Mouse (Mus musculus): ENCODE measurements around the gene Ublcp1.
"Not testable (repeated sequence)": the region's sequence is repeated elsewhere in the genome, so short reads cannot be mapped to it uniquely, and the experiment has no call there.

The Ublcp1 gene

DNA sequence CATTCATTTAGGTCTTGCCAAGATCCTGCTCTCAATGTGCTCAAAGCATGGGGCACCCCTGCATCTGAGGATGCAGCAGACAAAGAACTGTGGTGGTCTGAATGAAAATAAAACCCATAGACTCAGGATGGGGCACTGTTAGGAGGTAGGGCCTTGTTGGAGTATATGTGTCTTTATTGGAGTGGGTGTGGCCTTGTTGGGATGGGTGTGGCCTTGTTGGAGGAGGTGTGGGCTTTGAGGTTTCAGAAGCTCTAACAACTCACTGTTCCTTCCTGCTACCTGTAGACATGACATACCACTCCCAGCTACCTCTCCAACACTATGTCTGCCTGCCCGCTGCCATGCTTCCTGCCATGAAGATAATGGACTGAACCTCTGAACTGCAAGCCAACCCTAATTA is 18.8 kb upstream of the Ublcp1 start:
- no peak for DNase-seq (ENCODE audit: low spot score)

DNA sequence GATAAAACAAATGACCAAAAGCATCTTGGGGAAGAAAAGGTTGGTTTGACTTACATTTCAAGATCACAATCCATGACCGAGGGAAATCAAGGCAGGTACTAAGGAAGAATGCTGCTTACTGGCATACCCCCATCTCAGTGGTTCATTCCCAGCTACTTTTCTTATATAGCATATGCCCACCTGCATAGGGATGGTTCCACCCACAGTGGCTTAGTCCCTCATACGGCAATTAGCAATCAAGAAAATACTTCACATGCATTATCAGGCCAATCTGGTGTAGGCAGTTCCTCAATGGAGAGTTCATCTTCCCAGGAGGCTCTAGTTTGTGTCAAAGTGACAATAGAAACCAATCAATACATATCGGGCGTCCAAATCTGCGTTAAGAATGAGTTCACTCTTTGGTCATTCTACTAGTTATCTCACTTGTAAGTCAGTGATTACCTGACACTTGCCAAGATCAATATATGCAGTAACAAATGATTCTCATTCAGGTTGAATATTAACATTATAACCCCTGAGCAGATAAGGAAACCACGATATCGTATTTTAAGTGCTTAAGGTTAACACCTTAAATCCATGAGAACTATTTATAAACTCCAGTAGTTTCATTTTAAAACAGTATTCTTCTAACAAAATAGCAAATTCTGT is 14.9 kb upstream of the Ublcp1 start:
- no peak for DNase-seq (ENCODE audit: low spot score)

DNA sequence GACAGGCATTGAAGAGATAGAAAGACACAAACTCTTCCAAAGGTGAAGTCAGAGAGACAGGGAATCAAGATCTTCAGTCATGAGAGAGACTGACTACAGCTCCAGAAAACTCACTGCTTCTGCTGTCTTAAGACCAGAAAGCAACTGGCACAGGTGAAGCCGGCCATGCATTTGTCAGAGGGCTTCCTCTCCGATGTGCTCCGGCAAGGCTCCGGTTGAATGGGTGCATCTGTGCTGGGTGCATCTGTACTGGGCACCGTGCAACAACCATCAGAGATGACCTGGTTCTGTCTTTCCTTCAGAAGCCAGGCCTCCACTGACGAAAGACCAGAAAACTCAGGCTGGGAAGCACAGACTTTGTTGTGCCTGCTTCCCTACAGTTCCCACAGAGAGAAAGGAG is 9.9 kb upstream of the Ublcp1 start:
- DNase-seq (ENCODE audit: low spot score): no peak

DNA sequence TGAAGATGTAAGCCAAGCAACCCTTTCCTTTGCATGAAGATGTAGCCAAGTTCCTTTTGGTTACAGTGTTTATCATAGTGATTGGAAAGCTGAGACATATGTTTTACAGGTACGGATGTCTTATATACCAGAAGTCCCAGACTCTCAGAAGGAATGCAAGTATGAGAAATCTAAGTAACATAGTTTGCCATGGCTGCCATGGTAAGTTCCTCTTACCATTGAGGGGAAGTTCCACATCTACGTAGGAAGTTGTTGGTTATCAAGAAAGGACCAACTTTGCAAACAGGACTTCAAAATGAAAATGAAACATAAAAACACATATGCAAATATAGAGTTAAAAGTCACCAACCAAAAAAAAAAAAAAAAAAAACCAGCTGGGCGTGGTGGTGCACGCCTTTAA is 8.1 kb upstream of the Ublcp1 start:
- no peak for DNase-seq (ENCODE audit: low spot score)

DNA sequence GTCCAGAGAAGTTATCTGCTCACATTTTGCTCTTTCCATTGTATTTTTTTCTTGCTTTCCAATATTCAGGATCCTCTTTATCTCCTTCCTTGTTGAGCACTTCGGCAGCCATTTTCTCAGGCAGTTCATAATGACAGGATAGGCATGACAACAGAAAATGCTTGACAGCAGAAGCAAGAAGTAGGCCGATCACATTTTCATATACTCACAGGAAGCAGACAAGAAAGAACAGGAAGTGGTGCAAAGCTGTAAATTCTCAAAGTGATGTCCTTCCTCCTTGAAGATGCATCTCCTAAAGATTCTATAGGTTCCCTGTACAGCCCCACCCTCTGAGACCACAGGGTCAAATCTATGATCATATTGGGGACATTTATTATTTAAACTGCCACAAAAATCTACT is 6.1 kb upstream of the Ublcp1 start:
- DNase-seq (ENCODE audit: low spot score): no peak

DNA sequence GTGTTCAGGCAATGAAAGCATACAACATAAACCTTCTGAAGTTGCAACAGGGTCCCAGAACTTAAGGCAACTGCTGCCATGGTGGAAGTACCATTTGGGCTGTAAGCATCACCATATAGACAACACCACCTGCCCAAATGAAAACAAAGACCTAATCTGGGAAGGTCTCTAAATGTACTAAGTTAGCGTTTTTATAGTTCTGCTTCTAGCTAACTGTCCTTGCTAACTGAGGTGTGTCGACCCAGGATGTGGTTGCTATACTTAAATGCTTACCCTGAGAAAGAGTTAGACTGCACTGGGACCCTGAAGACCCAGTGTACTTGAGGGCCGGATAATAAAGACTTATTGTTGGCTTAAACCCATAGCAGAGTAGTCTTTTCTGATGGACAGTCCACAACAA is 5.2 kb upstream of the Ublcp1 start:
- no peak for DNase-seq (ENCODE audit: low spot score)

DNA sequence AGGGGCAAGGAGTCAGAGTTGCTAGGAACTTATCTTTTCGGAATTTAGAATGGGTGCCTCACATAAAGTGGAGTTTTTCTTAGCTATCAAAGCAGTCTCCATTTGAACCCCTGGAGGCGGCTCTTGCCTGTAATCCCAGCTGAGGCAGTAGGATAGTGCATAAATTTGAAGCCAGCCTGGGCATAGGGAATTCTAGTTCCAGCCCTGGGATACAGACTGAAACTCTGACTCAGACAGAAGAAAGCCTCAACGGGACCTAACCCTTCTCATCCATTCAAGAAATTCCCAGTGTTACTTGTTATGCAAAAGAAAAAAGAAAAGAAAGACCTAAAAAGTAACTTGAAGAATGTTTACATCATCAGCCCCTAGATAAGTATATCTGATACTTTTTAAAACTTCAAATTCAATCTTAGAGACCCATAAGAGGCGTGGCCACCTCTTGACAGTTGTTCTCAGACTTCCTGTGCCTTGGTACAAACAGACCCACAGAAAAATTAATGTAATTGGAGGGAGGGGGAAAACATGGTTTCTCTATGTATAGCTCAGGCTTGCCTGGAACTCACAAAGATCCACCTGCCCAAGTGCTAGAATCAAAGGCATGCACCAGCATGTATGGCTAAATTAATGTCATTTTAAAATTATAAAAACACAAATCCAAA is 1.2 kb upstream of the Ublcp1 start:
- peak; percentile 30 for DNase-seq (ENCODE audit: low spot score)

DNA sequence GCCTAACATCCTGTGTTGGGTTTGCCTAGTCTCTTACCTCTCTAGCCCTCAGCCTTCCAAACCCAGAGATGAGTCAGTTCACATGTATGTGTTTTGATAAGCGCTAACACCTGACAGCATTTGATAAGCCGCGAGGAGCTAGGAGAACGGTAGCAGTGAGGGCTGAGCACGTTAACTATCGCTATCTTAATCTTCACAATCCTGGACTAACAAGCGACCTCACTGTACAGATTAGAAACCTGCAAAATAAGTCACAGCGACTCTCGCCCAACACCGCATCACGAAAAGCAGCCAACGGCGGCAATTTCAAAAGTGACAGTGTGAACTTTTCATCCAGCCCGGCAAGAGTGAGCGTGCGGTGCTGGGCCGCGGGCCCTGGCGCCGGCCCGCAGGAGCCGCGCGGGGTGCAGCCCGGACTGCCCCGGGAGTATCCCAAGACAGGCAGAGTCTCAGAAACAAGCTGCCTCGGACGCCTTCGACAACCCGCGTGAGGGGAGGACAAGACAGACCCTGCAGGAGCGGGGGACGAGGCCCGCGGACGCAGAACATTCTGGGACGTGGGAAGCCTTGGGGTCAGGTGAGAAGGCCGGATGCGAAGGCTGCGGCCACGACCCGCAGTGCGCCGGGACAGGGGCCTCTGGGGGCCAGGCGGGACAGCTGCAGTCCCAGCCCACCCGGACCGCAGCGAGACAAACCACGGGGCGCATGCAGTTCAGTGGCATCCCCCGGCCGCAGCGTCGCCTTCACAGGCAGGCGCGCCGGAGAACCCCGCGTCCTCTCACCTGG is 459 bp downstream of the Ublcp1 start:
- DNase-seq (ENCODE audit: low spot score): peak; percentile 23

DNA sequence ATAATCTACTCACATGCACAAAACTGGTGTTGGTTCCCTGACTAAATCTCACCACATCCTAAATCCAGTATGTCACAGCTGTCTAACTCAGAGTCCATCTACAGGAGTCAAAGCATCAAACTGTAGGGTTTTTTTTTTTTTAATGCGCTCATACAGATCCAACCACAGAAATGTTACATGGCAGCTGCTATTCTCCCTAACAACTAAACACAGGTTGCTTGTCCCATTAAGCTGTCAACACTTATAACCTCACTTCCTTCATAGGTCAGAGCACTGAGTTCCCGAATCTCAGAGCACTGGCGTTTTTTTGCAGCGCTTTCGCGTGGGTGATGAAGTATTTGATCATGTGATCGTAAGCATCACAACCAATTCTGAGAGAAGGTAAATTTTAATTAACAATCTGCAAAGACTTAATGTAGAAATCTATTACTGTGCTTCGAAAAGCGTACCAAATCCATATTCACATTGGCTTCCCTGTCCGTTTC is 1.9 kb downstream of the Ublcp1 start:
- no peak for DNase-seq (ENCODE audit: low spot score)

DNA sequence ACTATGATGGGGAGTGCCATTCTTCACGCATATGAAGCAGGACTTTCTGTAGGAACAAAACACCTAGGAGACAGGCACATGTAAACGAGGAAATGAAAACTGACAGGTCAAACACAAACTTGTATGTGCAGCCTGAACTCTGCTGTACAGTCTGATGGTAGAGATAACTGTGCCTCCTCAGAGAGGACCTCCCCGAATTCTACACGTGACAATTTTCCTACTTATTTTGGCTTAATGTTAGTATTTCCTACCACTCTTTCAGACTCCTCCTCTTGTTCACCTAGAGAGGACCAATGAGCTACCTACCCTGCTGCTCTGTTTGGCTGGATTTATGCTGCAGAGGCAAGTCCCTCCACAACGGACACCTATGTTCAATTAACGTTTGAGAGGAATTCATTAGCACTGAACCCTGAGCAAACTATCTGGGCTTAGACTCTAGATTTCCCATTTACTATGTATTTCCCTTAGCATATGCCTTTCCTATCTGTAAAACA is 3.3 kb downstream of the Ublcp1 start:
- DNase-seq (ENCODE audit: low spot score): no peak

DNA sequence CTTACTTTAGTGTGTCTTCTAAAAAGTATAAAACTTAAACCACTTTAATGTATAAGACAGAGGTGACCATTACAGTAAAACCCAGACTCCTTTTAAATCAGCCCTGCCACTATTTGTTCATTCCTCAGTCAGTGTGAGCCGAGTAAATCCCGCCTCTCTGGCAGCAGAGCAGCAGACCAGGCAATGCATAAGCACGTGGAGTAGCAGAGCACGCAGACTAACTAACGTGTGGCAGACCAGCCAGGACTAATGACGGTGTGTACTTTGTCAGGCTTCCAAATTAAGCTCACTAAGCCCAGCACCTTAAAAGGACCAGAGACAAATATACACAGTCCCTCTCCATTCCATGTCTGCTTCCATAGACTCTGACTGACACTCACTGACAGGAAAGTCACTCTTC is 8.8 kb downstream of the Ublcp1 start:
- DNase-seq (ENCODE audit: low spot score): no peak

DNA sequence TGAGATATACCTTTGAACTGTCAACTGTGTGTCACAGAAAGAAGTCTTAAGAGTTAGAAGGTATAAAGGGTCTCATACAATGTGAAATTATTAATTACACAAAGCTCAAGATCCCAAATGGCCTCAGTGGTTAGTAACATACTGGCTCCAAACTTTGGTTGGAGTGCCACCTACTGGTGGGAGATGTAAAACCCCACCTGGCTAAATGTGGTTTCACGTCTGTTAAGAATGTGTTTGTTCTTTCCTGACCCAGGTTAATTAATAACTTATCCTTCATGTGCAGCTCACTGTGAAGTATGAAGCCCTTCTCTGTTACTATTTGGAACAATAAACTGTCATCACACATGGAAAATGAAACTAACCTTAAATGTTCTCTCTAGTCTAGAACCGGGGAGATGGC is 16.9 kb downstream of the Ublcp1 start:
- peak; percentile 71 for DNase-seq (ENCODE audit: low spot score)

DNA sequence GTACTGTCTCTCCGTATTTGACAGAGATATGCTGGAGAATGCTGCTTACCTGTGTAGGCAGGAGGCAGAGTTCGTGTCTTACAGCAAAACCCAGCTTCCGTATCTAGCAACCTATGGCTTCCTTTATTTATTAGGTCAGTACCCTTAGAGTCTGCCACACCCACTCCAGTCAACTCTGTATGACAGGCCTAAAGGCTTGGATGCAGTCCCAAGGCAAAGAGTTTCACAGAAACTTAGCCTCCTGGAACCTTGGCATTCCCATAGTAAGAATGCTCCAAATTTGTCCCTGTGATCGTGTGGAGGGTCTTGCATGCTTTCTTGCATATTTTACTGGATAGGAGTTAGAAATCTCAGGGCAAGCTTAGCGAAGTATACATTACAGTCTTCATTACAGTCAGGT is 18.3 kb downstream of the Ublcp1 start:
- DNase-seq (ENCODE audit: low spot score): not testable (repeated sequence)

DNA sequence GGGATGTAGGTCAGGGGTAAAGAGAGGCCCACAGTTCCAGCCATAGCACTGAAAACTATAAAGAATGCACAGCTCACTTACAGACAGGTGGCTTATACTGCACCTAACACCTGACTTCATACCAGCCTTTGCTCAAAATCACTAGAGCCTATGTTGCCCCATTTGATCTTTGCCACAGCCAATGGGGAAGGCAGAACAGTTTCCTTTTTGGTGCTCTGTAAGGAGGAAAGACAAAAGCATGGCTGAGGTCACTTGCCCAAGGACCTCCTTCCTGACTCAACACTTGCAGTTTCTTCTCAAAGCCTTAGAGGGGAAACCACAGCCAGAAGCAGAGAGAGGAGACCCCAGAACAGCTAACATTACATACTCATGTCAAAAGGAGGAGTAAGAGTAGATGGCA is 19.3 kb downstream of the Ublcp1 start:
- no peak for DNase-seq (ENCODE audit: low spot score)

DNA sequence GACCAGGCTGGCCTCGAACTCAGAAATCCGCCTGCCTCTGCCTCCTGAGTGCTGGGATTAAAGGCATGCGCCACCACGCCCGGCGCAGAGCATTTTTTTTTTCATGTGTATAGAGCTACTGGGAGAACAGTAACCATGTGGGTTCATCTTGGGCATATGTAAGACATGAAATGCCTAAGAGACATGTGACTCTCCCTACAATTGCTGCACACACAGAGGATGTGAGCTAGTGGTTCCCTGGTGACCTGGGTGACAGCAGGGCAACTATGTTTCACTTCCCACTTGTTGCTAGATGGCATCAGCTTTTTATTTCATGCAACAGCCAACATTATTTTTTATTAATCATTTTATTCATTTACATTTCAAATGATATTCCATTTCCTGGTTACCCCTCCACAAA is 32.5 kb downstream of the Ublcp1 start:
- DNase-seq (ENCODE audit: low spot score): no peak

DNA sequence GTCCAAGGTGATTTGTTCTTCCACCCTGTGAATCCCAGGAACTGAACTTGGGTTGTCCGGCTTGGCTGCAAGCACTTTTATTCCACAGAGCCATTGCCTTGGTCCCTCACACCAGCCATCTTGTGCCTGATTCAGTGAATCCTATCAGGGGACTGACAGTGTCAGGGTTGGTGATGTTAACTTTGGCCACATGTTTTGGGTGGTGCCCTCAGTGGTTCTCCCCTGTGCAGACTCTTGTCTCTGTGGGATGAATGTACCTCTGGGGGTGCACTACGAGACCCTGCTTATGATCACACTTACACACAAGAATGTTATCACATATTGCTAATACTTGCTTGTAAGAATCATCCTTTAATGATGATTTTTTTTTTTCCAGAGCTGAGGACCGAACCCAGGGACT is 40.3 kb downstream of the Ublcp1 start:
- no peak for DNase-seq (ENCODE audit: low spot score)

DNA sequence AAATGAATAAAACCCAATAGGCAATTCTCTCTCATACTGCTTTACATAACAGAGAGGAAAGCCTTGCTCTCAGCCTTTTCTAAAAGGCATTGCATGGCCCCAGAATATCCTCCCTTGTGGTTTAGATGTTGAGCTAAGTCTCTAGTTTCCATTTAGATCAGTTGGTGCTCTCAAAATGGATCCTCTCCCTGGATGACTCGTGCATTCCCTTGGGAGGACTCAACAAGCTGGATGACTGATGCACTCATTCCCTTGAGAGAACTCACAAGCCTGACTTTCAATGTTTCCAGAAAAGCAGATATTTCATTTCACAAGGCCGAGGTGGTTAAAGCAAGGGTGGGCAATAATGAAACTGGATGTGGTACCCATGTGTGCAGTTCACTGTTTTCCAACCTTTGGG is 42.3 kb downstream of the Ublcp1 start:
- DNase-seq (ENCODE audit: low spot score): no peak

DNA sequence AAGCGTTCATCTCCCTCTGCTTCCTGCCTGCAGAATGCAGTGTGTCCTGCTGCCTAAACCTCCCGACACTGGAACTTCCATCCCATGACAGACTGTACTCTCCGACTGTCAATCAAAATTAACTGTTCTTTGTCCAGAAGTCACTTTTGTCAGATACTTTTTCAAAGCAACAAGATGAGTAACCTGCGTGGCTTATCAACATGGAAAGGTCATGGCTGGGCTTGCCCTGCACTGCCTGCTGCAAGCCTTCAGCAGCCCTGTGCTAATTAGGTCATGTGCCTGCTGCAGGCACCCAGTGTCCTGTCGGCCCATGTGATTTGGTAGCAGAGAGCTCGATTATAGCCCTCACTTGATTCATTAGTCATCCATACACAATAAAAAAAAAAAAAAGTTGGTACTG is 44.7 kb downstream of the Ublcp1 start:
- no peak for DNase-seq (ENCODE audit: low spot score)

DNA sequence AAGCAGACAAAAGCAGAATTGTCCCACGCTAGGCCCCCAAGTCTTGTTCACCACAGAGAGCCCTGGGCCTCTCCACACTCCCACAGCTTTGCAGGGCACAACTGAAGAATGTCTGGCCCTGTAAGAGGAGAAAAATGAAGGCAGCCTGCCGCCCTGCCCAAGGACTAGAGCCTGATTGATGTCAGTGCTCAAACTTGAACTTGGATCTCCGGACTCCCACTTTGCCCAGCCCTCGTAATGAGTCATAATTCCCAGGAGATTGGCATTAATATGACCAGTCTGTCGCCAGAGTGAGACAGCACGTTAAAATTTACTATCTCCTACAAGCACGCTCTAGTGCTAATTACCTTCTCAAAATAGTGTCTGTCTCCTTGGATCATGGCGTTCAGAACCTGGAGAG is 45.3 kb downstream of the Ublcp1 start:
- no peak for DNase-seq (ENCODE audit: low spot score)

DNA sequence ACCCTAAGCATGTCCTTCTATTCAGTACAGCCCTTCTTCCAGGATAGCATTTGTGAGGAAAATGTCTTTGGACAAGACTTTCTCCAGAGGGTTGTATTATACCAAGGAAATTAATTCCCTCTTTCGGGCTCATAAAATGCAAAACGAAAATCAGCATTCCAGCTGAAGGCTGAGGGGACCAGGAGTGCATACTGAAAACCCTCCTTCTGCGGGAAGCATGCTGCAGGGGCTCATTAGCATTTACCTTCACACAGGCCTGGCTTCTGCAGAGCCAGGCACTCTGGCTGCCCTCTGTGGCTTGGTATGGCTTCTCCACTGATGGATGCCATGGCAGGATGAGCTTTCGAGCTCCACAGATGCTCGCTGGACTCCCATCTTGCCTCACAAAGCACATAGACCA is 46.3 kb downstream of the Ublcp1 start:
- DNase-seq (ENCODE audit: low spot score): no peak

DNA sequence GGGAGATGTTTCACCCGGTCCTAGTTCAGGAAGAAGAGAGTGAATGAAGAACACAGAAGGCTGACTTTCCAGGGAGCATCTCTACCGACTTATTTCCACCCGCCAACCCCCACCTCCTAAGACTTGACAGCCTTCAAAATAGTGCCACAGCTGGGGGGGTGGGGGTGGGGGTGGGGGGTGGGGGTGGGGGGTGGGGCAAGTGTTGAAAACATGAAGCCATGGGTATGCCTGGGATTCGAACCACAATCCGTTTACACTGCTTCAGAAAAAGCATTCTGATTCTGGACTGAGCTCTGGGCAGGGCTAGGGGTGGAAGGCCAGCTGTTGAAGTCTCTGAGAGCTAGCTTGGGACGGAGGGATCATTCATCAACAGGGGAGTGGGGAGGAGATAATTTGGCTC is 47.0 kb downstream of the Ublcp1 start:
- DNase-seq (ENCODE audit: low spot score): no peak

DNA sequence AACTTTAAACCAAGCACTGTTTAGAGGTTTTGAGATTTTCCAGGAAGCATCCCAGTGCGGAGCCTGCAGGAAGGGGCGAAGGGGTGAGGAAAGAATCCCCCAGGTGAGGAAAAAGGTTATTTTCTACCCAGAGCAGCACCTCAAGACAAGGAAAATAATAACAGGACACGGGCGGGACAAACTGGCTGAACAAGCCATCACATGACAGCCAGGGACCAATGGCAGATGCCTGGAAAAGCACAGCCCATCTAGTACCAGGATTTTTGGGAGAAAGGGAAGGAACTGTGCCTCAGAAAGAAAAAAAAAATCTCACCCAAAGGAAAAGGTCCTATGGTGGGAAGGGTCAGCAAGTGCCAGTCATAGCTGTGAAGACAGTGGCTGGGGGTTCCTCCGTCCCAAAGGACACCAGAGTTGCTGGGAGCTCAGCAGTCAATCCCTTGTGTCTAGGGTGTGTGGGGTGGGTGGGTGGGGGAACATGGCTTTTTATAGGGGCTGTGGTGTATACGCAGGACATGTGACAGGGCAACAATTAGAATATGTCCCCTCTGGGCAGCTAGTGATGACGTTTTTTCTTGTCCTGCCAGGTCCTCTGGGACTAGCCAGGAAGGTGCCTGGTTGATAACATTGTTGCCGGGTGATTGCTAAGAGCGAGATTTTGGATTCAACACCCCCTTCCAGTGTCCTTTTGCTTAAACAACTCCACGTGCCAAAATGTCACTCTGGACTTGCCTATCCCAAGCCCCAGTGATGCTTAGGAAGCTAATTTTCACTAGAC is 47.8 kb downstream of the Ublcp1 start:
- no peak for DNase-seq (ENCODE audit: low spot score)
